Mouse (Mus musculus): Measurements from ENCODE around the gene Tmem262. TPM values are rescaled to one million over a fixed set of nuclear protein-coding genes. Genes with fewer than 3 reads are reported as not detected.
A peak's percentile ranks its signal among the peaks of the same experiment; 100 is the strongest.

Gene Tmem262
- total RNA-seq, 2 experiments from 2014 or later = not detected

DNA sequence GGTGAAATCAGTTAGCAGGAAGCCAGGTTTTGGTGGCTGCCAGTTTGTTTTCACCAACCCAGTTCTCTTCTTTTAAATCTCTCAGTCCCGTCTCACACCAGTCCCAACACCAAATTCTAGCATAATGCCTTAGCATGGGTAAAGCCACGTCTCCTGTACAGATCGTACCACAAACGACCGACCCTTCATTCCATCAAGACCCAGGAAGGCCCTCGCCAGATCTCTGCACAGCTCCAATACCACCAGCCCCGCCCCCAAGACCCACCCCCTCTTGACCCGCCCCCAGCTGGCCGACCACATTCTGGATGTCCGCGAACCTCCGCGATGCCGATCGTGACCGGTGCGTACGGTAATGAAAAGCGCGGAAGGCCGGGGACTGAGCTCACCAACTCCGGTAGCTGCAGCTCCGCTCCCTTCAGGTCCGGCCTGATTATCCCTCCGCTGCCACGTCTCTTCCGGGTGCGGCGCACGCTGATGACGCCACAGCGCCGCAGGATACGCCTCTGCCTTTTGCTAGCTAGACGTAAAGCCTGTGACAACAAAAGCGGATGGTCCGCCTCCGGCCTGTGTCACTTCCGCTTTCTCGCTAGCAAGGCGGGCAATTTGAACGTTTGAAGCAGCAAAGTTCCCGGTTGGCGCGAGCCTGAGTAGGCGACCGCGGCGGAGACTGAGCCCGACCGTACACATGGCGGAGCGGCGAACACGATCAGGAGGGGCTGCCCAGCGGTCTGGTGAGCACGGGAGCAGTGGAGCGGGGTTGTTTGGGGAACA lies 4.8 kb downstream of the Tmem262 start, which contains the start of the genes Zfpl1 and Cdca5:
TSS of gene Zfpl1 (minus strand) at position 479 of the 771 bp plus-strand sequence.
TSS of gene Cdca5 (plus strand) at position 506 of the 771 bp plus-strand sequence.
- intact Hi-C loops (cut with DNase I) = loop anchor here (2.0 to 10.0 kb wide), 2 partner anchors 34 to 250 kb away; partner anchors contain the start of genes Men1 and Sac3d1
- DNase-seq (ENCODE audit: low spot score in 2 of 2) = peak; percentile 98

DNA sequence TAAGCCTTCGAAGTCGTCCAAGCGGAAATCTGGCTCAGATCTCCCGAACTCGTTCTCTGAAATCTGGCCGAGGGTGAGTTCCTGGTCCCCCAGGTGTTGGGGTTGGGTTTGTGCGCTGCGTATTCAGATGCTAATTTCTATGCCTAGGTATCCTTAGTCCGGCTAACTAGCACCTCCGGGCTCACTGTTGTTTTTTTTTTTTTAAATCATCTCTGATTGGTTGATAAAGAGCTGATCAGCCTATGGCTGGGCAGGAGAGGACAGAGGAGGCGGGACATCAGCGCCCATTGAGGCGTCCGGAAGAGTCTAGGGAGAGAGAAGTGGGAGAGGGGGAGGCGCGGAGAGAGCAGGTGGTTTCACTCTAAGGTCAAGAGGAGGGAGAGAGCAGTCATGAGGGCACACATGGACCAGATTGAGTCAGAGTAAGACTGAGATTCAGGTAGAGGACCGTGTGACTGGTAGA lies 5.6 kb downstream of the Tmem262 start:
- DNase-seq (ENCODE audit: low spot score in 2 of 2) = peak in 1 of 2 experiments; percentile 39
- intact Hi-C loops (cut with DNase I) = loop anchor here (2.0 to 10.0 kb wide), 2 partner anchors 33 to 249 kb away; partner anchors contain the start of genes Men1 and Sac3d1

DNA sequence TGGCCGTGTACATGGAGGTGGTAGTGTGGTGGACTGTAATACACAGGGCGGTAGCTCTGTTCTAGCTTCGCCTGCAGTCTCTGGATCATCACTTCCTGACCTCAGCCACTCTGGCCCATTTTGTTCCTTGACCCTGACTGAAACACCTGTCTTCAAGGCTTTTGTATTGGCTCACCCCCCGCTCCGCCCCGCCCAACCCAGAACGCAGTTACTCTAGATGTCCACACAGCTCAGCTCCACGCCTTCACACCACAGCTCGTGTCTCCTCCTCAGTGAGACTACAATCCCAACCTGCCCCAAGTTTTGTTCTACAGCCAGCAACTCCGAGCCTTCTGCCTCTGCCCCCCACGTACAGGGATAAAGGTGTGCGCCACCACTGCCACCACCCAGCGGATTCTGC lies 9.0 kb downstream of the Tmem262 start:
- no peak for DNase-seq (ENCODE audit: low spot score in 2 of 2)
- intact Hi-C loops (cut with DNase I) = loop anchor here (10.0 kb wide), 1 partner anchor 246 kb away; the partner anchor contains the start of gene Men1

DNA sequence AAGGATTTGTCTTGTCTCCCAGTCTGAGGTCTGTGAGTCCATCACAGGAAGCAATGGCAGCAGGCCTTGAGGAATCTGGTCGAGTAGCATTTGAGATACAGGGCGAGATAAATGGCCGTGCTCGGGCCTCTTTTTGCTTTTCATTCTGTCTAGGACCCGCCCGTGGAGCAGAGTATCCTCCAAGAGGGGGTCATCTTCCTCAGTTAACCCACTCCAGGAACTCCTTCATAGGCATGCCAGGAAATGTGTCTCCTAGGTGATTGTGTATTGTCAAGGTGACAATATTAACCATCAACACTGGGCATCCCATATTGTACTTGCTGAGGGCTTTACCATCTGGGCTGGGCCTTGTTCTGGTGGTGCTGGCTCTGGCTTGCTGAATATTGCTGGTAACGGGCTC lies 14.3 kb downstream of the Tmem262 start, which contains the start of gene AC131692.1:
TSS of gene AC131692.1 (plus strand) at position 301 of the 400 bp plus-strand sequence.
- intact Hi-C loops (cut with DNase I) = no loop called here
- no peak for DNase-seq (ENCODE audit: low spot score in 2 of 2)

DNA sequence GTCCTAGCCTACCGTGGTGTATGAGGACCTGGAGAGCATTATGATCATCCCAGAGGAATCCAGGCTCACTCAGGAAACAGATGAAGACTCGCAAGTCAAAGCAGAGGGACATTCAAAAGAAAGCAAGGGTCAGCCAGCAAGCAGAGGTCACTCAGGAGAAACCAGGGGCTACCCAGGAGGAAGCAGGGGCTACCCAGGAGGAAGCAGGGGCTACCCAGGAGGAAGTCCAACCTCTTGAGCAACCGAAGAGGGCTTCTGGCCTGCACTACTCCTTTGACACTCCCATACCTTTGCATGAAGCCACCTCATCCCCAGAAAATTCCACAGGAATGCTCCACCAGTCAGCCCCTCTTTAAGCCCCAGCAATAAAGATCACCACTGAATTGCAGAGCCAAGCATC lies 18.0 kb downstream of the Tmem262 start:
- DNase-seq (ENCODE audit: low spot score in 2 of 2) = no peak
- intact Hi-C loops (cut with DNase I) = no loop called here

DNA sequence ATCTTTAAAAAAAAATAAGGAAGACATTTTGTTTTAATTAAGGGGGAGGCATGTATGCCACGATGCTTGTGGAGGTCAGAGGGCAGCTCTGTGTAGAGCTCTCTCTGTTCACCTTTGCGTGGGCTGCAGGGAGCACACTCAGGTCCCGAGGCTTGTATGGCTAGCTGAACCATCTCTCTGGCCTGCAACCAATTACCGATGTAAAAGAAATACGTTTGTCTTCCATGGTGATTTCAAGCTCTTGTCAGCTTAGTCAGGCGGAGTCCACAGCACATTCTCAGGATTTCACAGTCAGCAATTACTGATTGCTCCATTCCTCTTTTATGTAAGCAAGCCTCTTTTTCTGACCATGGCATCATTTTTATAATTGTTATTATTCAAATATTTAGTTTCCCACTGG lies 21.4 kb downstream of the Tmem262 start:
- intact Hi-C loops (cut with DNase I) = no loop called here
- DNase-seq (ENCODE audit: low spot score in 2 of 2) = no peak

DNA sequence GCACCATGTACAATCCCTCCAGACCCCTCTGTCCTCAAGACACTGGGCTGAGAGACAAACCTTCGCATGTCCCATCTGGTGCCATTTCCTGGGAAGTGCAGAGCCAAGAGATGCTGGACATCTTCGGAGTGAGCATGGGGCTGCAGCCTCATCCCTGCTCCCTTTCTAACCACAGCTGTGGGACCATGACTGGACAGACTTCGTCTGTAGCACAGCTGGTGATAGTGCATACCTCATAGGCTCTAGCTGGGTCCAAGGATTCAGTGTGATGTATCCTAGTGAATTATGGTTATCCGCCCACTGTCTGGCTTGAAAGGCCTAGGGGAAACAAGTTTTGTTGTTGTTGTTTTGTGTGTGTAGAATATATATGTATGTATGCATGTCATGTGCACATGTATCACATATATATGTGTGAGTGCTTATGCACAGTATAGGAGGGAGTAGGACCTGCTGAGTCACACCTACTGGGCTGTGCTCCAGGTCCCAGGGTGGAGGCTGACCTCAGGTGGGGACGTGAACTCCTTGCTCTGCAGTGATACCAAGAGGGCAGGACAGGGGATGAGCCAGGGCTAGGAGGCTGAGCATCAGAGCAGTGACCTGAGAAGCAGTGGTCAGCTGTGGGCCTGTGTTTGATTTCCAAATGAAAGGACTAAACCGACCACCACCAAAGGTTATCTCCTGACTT lies 22.5 kb downstream of the Tmem262 start:
- DNase-seq (ENCODE audit: low spot score in 2 of 2) = no peak
- intact Hi-C loops (cut with DNase I) = no loop called here

DNA sequence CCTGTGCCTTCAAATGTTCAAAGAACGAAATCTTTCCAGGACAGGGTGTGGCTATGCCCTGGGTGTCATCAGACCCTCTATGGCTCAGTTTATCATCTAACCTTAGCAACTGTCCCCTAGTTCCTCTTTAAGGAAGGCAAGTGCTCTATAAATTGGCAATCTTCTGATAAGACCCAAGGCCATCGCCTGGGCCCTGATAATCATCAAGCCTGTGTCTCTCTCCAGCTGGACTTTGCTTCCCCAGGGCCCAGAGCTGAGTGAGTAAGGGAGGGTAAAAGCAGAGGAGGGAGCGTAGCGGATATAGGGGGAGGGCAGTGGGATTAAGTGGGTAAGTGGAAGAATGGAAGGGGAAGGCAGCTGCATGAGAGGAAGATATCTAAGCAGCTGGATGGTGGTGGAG lies 24.6 kb downstream of the Tmem262 start:
- intact Hi-C loops (cut with DNase I) = no loop called here
- no peak for DNase-seq (ENCODE audit: low spot score in 2 of 2)

DNA sequence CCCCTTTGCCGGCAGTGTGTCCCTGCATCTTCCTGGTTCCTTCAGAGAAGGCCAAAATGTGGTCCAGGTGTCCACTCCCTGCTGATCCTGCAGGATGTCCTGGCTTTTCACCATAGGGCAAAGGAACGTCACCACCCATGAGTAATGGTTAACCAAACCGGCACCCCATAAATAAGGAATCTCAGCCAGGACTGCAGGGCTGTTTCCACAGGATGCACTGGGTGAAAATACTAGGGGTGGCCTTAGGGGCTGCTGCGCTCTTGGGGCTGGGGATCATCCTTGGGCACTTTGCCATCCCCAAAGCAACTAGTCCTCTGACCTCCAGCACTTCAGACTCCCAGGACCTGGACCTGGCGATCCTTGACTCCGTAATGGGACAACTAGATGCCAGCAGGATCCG lies 25.8 kb downstream of the Tmem262 start, which contains the start of gene Naaladl1:
TSS of gene Naaladl1 (plus strand) at position 197 of the 400 bp plus-strand sequence.
- intact Hi-C loops (cut with DNase I) = no loop called here
- no peak for DNase-seq (ENCODE audit: low spot score in 2 of 2)

DNA sequence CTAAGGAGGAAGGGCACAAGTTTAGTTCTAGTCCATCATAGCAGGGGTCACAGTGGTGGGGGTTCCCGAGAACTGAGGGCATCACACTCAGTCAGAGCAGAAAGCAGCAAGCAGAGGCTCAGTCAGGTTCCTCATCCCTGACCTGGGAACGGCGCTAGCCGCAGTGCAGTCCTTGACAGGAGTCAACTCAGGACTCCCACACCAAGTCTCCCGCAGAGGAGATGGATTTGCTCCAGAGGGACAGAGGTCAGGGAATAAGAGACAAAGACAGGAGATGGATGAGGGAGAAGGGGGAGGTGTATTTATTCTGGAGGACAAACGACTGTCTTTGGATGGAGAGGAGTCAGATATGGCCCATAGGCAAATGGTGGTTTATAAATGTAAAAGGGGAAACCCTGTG lies 33.3 kb downstream of the Tmem262 start:
- intact Hi-C loops (cut with DNase I) = no loop called here
- DNase-seq (ENCODE audit: low spot score in 2 of 2) = no peak

DNA sequence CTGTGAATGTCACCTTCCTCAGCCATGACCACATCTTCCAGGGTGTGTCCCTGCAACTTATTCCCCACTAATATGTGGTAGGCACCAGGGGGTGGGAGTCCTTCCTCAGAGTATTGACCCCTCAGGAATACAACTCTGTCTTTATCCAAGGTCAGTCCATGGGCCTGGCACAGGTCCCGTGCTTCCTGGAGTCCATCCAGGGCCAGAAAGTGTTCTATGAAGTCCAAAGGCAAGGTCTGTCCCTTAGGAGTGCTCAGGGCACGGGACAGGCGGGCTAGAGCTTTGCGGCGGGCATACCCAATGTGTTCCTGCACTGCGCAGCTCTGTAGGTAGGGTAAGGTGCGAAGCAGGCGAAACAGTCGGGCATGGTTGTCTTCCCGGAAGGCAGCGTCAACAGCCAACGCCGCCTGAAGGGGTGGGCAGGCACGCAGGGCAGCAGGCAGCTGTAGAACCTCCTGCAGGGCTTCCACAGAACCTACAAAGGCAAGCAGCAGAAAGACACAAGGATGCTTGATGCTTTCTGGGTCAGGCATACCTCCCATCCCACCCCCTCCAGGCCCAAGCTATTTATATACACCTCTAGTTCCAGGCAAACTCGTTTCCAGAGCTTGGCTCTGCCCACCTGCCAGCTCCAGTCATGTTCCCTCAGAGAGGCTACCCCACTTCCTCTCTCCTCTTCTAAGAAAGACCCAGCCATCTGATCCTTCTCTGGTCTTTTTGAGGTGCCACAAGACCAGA lies 36.4 kb downstream of the Tmem262 start:
- intact Hi-C loops (cut with DNase I) = no loop called here
- DNase-seq (ENCODE audit: low spot score in 2 of 2) = peak in 1 of 2 experiments; percentile 48

DNA sequence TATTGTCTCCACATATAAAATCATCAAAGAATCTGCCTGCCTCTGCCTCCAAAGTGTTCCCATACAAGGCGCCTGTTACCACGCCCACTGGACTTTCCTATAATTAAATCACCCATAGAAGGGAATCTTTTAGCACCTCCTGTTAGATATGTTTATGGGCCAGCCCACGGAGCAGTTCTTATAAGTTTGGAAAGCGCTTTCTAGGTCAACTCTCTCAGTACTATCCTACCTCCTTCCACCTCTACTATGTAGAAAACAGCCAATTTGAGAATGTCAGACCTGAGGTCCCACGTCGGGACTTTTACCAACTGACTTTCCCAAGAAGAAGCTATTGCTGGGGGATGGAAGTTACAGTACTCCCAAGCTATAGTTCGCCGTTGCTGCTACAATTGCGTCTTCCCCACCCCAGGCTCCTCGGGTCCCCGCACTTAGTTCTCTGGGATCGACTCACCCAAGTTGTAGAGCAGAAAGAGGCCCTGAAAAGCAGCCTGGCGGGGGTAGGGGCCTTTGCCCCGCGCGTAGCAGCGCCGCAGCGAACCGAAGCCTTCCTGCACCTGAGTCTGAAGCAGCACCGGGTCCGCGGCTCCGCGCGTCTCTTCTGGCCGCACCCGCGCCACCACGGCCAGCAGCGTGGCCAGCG lies 37.6 kb downstream of the Tmem262 start:
- intact Hi-C loops (cut with DNase I) = no loop called here

DNA sequence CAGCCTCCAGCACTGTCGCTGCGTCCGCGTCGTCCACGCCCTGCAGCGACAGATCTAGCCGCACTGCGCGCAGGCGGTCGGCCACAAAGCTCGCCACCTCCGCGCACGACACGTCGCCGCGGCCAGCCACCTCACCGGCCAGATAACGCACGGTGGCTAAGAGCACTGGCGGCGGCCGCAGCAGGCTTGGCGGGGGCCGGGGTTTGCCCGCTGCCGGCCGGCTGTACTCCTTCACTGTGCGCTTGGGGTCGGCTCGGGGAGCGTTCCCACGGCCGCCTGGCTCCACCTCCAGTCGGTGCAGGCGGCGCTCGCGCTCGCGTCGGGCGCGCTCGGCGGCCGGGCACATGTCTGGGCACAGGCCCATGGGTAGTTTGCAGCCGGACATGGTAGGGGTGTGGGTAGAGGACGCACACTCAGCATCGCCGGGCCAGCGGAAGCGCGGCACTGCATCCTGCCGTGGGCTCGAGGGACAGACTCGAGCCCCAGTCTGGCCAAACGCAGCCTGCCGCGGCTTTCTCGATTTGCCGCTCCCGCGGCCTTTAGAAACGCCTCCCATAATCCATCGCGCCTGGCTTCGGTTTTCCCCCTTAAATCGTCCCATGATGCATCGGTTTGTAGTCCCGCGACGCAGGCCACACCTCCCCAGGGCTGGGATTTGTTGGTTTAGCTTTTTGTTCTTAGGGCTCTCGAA lies 38.3 kb downstream of the Tmem262 start, which contains the start of gene Sac3d1:
TSS of gene Sac3d1 (minus strand) at position 665 of the 691 bp plus-strand sequence.
- intact Hi-C loops (cut with DNase I) = loop anchor here (2.0 kb wide), 1 partner anchor 33 kb away; the partner anchor contains the start of genes Cdca5 and Zfpl1

More for the DNA sequence above, 37.6 kb downstream of the Tmem262 start:
- no peak for DNase-seq (ENCODE audit: low spot score in 2 of 2)

DNA sequence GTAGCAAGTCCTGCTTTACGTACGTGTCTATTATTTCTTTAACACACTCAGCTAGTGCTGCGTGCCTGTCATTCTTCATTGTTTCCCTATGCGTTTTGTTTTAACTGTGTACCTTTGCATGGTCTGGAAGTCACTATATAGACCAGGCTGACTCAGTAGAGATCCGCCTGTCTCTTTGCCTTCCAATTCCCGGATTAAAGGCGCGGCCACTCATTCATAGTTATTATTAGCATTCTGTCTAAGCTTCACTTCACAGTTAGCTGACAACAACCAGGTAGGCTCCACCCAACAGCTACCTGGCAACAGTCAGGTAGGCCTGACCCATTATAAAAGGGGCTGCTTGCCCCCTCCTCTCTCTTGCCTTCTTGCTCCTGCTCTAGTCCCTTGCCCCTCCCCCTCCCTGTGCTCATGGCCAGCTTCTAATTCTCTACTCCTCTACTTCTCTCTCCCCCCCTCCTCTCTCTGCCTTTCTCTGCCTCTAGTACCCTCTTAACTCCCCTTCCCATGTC lies 38.9 kb downstream of the Tmem262 start:
- intact Hi-C loops (cut with DNase I) = loop anchor here (2.0 kb wide), 1 partner anchor 34 kb away; the partner anchor contains the start of genes Cdca5 and Zfpl1
- DNase-seq (ENCODE audit: low spot score in 2 of 2) = no peak

More for the DNA sequence above, 38.3 kb downstream of the Tmem262 start, which contains the start of gene Sac3d1:
- DNase-seq (ENCODE audit: low spot score in 2 of 2) = peak; percentile 91

DNA sequence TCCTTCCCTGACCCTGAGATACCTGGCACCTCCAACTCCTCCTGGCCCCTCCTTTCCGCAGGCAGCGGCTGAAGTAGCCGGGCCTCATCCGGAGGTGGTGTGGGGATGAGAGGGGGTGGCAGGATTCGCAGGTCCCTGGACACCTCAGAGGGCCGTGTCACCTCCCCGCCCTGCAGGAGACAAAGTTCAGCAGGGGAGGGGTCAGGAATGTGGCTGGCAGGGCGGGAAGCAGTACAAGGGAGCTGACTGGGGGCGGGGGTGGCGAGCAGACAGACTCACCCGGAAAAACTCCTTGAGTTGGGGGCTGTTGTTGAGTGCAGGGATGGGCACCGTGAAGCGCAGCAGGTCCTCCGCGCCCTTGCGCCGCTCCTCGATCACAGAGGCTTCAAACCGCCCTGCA lies 41.9 kb downstream of the Tmem262 start:
- DNase-seq (ENCODE audit: low spot score in 2 of 2) = no peak
- intact Hi-C loops (cut with DNase I) = loop anchor here (5.0 kb wide), 1 partner anchor 54 kb away; the partner anchor contains the start of gene Tm7sf2

DNA sequence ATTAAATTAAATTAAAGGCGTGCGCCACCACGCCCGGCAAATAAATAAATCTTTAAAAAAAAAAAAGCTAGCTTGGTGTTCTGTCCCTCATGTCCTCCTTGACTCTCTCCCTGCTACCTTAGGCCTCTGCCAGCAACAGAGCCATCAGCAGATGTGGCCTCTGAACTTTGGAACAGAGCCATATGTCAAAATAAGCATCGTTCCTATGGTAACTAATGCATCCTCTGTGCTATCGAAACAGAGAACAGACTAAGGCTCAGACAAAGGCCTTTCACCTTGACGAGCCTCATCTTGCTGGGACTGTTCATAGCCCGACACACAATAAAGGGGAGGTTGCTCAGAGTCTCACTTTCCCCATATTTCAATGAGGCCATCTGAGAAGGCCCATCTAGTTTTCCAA lies 43.5 kb downstream of the Tmem262 start:
- intact Hi-C loops (cut with DNase I) = loop anchor here (5.0 kb wide), 1 partner anchor 56 kb away; the partner anchor contains the start of gene Tm7sf2
- DNase-seq (ENCODE audit: low spot score in 2 of 2) = no peak

DNA sequence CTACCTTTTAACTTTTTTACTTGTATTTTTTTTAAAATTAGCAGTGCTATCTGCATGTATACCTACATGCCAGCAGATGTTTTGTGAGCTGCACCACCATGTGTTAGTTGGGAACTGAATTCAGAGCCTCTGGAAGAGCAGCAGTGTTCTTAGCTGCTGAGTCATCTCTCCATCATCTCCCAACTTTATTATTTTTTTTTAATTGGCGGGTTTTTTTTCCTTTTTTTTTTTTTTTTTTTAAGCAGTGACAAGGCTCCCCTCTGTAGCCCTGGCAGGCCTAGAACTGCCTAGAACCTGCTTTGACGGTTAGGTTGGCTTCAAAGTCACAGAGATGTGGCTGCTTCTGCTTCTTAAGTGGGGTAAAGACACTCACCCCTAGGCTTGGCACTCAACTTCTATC lies 45.1 kb downstream of the Tmem262 start:
- intact Hi-C loops (cut with DNase I) = loop anchor here (5.0 kb wide), 2 partner anchors 58 to 112 kb away; partner anchors contain the start of genes Ppp2r5b and Tm7sf2

More for the DNA sequence above, 45.1 kb downstream of the Tmem262 start:
- DNase-seq (ENCODE audit: low spot score in 2 of 2) = no peak

Data from left cerebral cortex, postnatal 14 days (tissue).